Mouse (Mus musculus) brain, adult 2 months (tissue): ENCODE data around the gene Nxf1.

ENCODE experiments used
- DNase-seq: peaks from one replicate; pipeline ENCODE4 v3.0.0; 2011; ENCODE audit warnings: low read depth, low spot score

Nxf1 gene

DNA sequence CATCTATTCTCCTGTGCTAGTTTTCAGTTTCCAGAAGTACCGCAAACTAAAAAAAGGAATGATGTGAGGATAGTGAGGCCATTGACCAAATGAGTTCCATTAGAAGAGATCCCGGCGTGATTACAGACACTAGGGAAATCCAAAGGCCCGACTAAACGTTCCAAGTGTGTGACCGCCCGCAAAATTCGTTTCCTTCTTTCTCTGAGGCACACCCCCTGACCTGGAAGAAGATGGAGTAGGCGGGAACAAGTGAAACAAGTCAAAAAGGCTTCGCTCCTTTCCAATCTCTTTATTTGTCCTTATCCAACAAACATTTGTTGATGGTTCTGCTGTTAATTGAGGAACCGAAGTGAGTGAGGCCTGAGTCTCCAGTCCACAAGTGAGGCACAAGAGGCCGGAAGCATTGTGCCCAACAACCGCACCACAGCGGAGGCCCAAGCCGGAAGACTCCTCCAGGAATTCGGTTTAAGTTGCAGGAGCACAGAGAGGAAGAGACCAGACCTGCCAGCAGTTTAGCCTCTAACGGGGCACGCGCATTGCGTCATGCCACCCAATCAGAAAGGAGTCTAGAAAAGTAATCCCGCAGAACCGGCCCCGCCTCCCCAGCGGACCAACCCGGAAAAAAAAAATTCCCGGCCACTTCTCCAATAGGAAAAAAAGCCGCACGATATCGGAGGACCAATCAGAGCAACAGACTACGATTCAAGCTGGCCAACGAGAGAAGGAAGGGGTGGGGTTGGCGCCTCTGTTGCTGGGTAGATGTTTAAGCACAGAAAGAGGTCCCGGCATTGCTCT, 62.1 kb downstream of the Nxf1 start, which contains the start of gene Ttc9c:
Ttc9c (minus strand) TSS at position 533 of the 795 bp plus-strand sequence.
- peak; percentile 100 for DNase-seq

DNA sequence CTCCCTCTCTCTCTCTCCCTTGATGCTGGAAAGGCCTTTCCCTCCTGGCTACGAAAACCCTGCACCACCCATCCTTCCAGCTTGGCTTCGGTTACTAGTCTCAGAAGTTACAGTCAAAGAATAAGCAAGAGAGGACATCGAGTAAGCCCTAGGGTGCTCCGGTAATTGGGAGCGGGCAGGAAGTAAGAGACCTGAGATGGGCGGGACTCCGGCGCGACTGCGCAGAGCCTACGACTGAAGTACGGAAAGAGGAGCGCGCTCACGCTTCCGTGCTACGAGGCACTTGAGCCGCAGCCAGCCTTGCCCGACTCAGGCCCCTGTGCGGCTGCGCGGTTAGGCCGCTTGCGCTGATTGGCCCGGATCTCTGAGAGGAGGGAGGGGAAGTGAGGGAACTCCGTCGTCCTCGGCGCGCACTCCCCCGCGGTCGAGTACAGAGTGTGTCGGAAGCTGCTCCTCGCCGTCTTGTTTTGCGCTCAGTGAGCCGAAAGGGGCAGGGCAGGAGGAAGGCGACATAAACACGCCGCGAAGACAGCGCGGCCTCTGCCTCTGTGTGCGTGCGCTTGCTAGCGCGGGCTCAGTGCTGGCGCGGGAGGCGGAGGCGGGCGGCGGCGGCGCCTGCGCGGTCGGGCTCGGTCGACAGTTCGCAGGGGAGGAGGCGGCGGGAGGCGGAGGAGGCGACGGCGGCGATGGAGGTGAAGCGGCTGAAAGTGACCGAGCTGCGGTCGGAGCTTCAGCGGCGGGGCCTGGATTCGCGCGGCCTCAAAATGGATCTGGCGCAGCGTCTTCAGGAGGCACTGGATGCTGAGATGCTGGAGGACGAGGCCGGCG, 62.9 kb downstream of the Nxf1 start, which contains the start of gene Hnrnpul2:
Hnrnpul2 (plus strand) TSS at position 415 of the 828 bp plus-strand sequence.
- peak; percentile 100 for DNase-seq
